Mouse (Mus musculus): ENCODE data around the gene Arhgef3. TPM values are rescaled to one million over a fixed set of nuclear protein-coding genes. Genes with fewer than 3 reads are reported as not detected.

Arhgef3 gene
- polyA plus RNA-seq, 1 experiment from 2014 or later: 8.4 TPM

DNA sequence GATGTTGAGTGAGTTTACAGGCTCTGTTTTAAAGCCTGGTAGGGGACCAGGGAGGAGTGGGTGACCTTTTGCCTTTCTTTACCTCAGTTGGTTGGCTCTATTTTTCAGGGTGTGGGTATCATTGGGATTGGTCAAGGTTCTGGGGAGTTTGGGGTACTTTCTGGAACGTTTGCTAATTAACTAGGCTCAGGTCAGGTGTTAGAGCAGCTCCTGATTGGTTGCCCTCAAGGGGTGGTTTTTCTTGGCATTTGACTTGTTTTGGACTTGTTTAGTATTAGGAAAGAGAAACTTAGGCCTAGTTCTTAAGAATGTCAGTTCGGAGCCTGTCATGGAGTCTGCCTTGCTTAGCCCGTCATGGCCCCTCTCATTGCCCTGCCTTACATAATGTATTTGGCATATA lies 322.1 kb downstream of the Arhgef3 start:
- H3K4me1 ChIP-seq: no peaks in the 10 kb centered on the region
- DNase-seq (ENCODE audit: low spot score): no peak
- no peak overlapping the region for H3K4me3 ChIP-seq
- no peaks in the 10 kb centered on the region for H3K9me3 ChIP-seq (replicated peaks)
- WGBS: 86% methylated on average over 3 of the region's 3 CpGs
- H3K36me3 ChIP-seq: peaks cover 67% of the 10 kb centered on the region
- no peak overlapping the region for H3K27ac ChIP-seq
- no peaks in the 10 kb centered on the region for H3K27me3 ChIP-seq (ENCODE audit: low read depth, poor library complexity, severe bottlenecking)

- DNase-seq (ENCODE audit: low spot score): no peak
- Histone ChIP-seq H3K4me1 (no peaks in the 10 kb centered on the region), H3K9me3 (replicated peaks) (no peaks in the 10 kb centered on the region), H3K27ac (no peak overlapping the region), H3K27me3 (ENCODE audit: low read depth, poor library complexity, severe bottlenecking) (no peaks in the 10 kb centered on the region), H3K36me3 (peaks cover 71% of the 10 kb centered on the region), H3K4me3 (no peak overlapping the region)
These were observed 326.2 kb downstream of the Arhgef3 start for GRCm38 (mm10) chr14:27440921-27441320.

- Histone ChIP-seq H3K36me3 (peaks cover 86% of the 10 kb centered on the region), H3K27ac (no peak overlapping the region), H3K27me3 (ENCODE audit: low read depth, poor library complexity, severe bottlenecking) (no peaks in the 10 kb centered on the region), H3K4me1 (no peaks in the 10 kb centered on the region), H3K4me3 (no peak overlapping the region), H3K9me3 (replicated peaks) (no peaks in the 10 kb centered on the region)
- 94% methylated on average over 2 of the region's 2 CpGs for WGBS
- no peak for DNase-seq (ENCODE audit: low spot score)
These were observed 330.2 kb downstream of the Arhgef3 start for GRCm38 (mm10) chr14:27444851-27445281.

GRCm38 (mm10) chr14:27446963-27447362 lies 332.3 kb downstream of the Arhgef3 start:
- Histone ChIP-seq H3K27me3 (ENCODE audit: low read depth, poor library complexity, severe bottlenecking) (no peaks in the 10 kb centered on the region), H3K4me1 (no peaks in the 10 kb centered on the region), H3K27ac (no peak overlapping the region), H3K4me3 (no peak overlapping the region), H3K9me3 (replicated peaks) (no peaks in the 10 kb centered on the region), H3K36me3 (peaks cover 91% of the 10 kb centered on the region)
- no peak for DNase-seq (ENCODE audit: low spot score)
- WGBS: 89% methylated on average over 4 of the region's 4 CpGs

Small RNA genes lying within 50 kb of the gene (microRNA-seq; reads per million reads assigned to microRNA genes)
- gene Gm23633: not detected

Other genes with a start within 250 kb of the Arhgef3 start
- 0.10 TPM in 1 of 2 replicates, not detected in the other for gene Asb14, start 220.3 kb upstream of the Arhgef3 start, polyA plus RNA-seq (2016; fragmentation: Nextera tagmentation; extraction: Ambion mirVana)
- gene Appl1, start 143.7 kb upstream of the Arhgef3 start, polyA plus RNA-seq (2016; fragmentation: Nextera tagmentation; extraction: Ambion mirVana): 27.0 and 33.1 TPM in 2 replicates
- gene Hesx1, start 120.5 kb upstream of the Arhgef3 start, polyA plus RNA-seq (2016; fragmentation: Nextera tagmentation; extraction: Ambion mirVana): 0.50 and 0.59 TPM in 2 replicates
- gene Il17rd, start 76.0 kb upstream of the Arhgef3 start, polyA plus RNA-seq (2016; fragmentation: Nextera tagmentation; extraction: Ambion mirVana): 17.4 and 18.2 TPM in 2 replicates